Mouse (Mus musculus) liver, embryonic 11.5 days (tissue): ENCODE data around the gene Scarf2. TPM values are rescaled to one million over a fixed set of nuclear protein-coding genes. Genes with fewer than 3 reads are reported as not detected.

Experiments
- ATAC-seq: fragments of 200-750 bp; cut with Nextera tagmentation; replicated peaks from 2 replicates; pipeline ENCODE4 v1.8.0; 2017; ENCODE audit warnings: moderate number of reproducible peaks, mild to moderate bottlenecking, moderate TSS enrichment, moderate library complexity; ENCODE audit not compliant: low FRiP score
- DNase-seq: peaks from one replicate; pipeline ENCODE4 v3.0.0-alpha.2; 2017; ENCODE audit warnings: low spot score
- H3K27ac ChIP-seq: fragments of 300-500 bp; sonication (generic); 2 replicates; pipeline ENCODE4 v1.5.1; 2014; ENCODE audit warnings: mild to moderate bottlenecking, low read depth, low read length, control low read depth
- H3K27me3 ChIP-seq: fragments of 300-500 bp; sonication (generic); replicated peaks from 2 replicates; pipeline ENCODE4 v1.6.1; 2014; ENCODE audit warnings: low read length, mixed read lengths; ENCODE audit not compliant: control insufficient read depth, insufficient read depth
- H3K36me3 ChIP-seq: fragments of 300-500 bp; sonication (generic); 2 replicates; pipeline ENCODE4 v1.6.1; 2014; ENCODE audit warnings: mild to moderate bottlenecking, low read length, moderate library complexity, mixed read lengths; ENCODE audit not compliant: control insufficient read depth, insufficient read depth
- H3K4me1 ChIP-seq: fragments of 300-500 bp; sonication (generic); replicated peaks from 2 replicates; pipeline ENCODE4 v1.6.1; 2014; ENCODE audit warnings: low read length, mixed read lengths; ENCODE audit not compliant: control insufficient read depth, insufficient read depth
- H3K4me2 ChIP-seq: fragments of 300-500 bp; sonication (generic); 2 replicates; pipeline ENCODE4 v1.6.1; 2014; ENCODE audit warnings: mild to moderate bottlenecking, control low read depth, moderate library complexity
- H3K4me3 ChIP-seq: fragments of 300-500 bp; sonication (generic); 2 replicates; pipeline ENCODE4 v1.5.1; 2014; ENCODE audit warnings: low read depth, low read length, control low read depth
- H3K9ac ChIP-seq: fragments of 300-500 bp; sonication (generic); 2 replicates; pipeline ENCODE4 v1.6.1; 2014; ENCODE audit warnings: low read depth, low read length, control low read depth
- H3K9me3 ChIP-seq: fragments of 300-500 bp; sonication (generic); 2 replicates; pipeline ENCODE4 v1.6.1; 2016; ENCODE audit warnings: low read length, inconsistent platforms, mixed read lengths; ENCODE audit not compliant: control insufficient read depth
- WGBS: fragments of 180-500 bp; shearing (Covaris S2); extraction: QIAGEN DNeasy Blood & Tissue Kit; methylation state at CpG from one replicate; pipeline ENCODE4 v1.1.7; 2014; 5-methylcytosine and 5-hydroxymethylcytosine counted together
- polyA plus RNA-seq: library from polyadenylated mRNA; unstranded; fragments of >200 nt; fragmentation: Nextera tagmentation; extraction: Ambion mirVana; gene quantifications from 2 replicates; pipeline ENCODE4 v1.2.1, GENCODE M21; 2014

Gene Scarf2
- polyA plus RNA-seq, 1 experiment from 2014 or later, result 6.9 TPM

- H3K4me3 ChIP-seq, result peak overlapping the region; percentile 38
- H3K4me1 ChIP-seq, result peaks cover 46% of the 10 kb centered on the region
- H3K27me3 ChIP-seq, result peaks cover 100% of the 10 kb centered on the region
- 4% methylated on average over 83 of the region's 83 CpGs for WGBS
- no peaks in the 10 kb centered on the region for H3K36me3 ChIP-seq
- peak overlapping the region; percentile 59 for H3K4me2 ChIP-seq
- no peaks in the 10 kb centered on the region for H3K9me3 ChIP-seq
- no peak overlapping the region for H3K27ac ChIP-seq
- peak overlapping the region; percentile 12; the same call in 1 of the 2 replicates for H3K9ac ChIP-seq
- ATAC-seq (no peak), DNase-seq (peak; percentile 58)
Measured at GRCm38 (mm10) chr16:17802839-17803674, 6.0 kb downstream of the Scarf2 start.

- 13% methylated on average over 33 of the region's 33 CpGs for WGBS
- H3K4me3 ChIP-seq, result peak overlapping the region; percentile 38
- H3K36me3 ChIP-seq, result no peaks in the 10 kb centered on the region
- H3K9me3 ChIP-seq, result no peaks in the 10 kb centered on the region
- H3K4me2 ChIP-seq, result peak overlapping the region; percentile 66
- peaks cover 38% of the 10 kb centered on the region for H3K4me1 ChIP-seq
- H3K27ac ChIP-seq, result no peak overlapping the region
- peaks cover 99% of the 10 kb centered on the region for H3K27me3 ChIP-seq
- DNase-seq (no peak), ATAC-seq (no peak)
- no peak overlapping the region for H3K9ac ChIP-seq
Measured at GRCm38 (mm10) chr16:17803675-17804448, 6.8 kb downstream of the Scarf2 start.

DNA sequence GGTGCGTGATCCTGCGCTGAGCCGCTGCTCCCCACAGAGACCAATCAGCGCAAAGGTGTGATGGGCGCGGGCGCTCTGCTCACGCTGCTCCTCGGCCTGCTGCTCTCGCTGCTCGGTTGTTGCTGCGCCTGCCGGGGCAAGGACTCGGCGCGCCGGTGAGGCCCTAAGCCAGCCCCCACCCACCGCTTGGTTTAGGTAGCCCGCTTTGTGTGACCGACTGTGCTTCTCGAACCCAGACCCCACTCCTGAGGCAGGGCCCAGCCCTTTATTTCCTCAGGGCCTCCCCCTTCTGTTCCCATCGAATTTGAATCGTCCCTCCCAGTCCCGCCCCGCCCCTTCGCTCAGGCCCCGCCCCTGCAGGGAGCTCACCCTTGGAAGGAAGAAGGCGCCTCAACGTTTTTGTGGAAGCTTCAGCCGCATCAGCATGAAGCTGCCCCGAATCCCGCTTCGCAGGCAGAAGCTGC, 7.4 kb downstream of the Scarf2 start:
- ATAC-seq (0 out of 2 replicates have a peak, but pooled peaks have one; percentile 40), DNase-seq (peak; percentile 63)
- WGBS, result 2% methylated on average over 33 of the region's 33 CpGs
- peak overlapping the region; percentile 38 for H3K4me3 ChIP-seq
- no peak overlapping the region for H3K9ac ChIP-seq
- H3K36me3 ChIP-seq, result no peaks in the 10 kb centered on the region
- no peaks in the 10 kb centered on the region for H3K9me3 ChIP-seq
- peak overlapping the region; percentile 66 for H3K4me2 ChIP-seq
- H3K27me3 ChIP-seq, result peaks cover 99% of the 10 kb centered on the region
- H3K4me1 ChIP-seq, result peaks cover 36% of the 10 kb centered on the region
- H3K27ac ChIP-seq, result no peak overlapping the region

DNA sequence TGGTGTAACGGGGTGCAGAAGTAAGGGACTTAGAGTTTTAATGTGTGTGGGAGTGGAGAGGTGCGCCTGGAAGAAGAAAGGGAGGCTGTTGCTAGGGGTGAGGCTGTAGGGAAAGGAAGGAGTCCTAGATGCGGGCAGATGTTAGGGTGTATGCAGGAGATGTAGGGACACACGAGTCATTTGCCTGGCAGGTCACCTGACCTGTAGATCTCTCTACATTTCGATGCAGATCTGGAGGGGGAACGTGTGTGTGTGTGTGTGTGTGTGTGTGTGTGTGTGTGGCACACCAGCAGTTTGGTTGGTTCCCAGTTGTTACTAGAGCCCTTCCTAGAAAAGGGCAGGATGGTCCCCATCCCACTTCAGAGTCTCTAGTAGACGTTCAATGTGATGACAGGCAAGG, 7.9 kb downstream of the Scarf2 start:
- Histone ChIP-seq H3K4me2 (peak overlapping the region; percentile 66), H3K9me3 (no peaks in the 10 kb centered on the region), H3K9ac (no peak overlapping the region), H3K27me3 (peaks cover 99% of the 10 kb centered on the region), H3K27ac (no peak overlapping the region), H3K4me1 (peaks cover 36% of the 10 kb centered on the region), H3K4me3 (peak overlapping the region; percentile 38), H3K36me3 (no peaks in the 10 kb centered on the region)
- 17% methylated on average over 7 of the region's 7 CpGs for WGBS
- ATAC-seq (no peak), DNase-seq (no peak)

- ATAC-seq (no peak), DNase-seq (peak; percentile 66)
- H3K9ac ChIP-seq, result peak overlapping the region; percentile 67
- no peaks in the 10 kb centered on the region for H3K36me3 ChIP-seq
- peak overlapping the region; percentile 46 for H3K4me3 ChIP-seq
- H3K4me1 ChIP-seq, result peaks cover 36% of the 10 kb centered on the region
- H3K9me3 ChIP-seq, result no peaks in the 10 kb centered on the region
- H3K27me3 ChIP-seq, result peaks cover 92% of the 10 kb centered on the region
- peak overlapping the region; percentile 79 for H3K4me2 ChIP-seq
- WGBS, result 5% methylated on average over 49 of the region's 50 CpGs
- no peak overlapping the region for H3K27ac ChIP-seq
Measured at GRCm38 (mm10) chr16:17806581-17807191, 9.6 kb downstream of the Scarf2 start.

GRCm38 (mm10) chr16:17807192-17808009, 10.3 kb downstream of the Scarf2 start:
- 3% methylated on average over 73 of the region's 73 CpGs for WGBS
- Histone ChIP-seq H3K9me3 (no peaks in the 10 kb centered on the region), H3K27ac (no peak overlapping the region), H3K9ac (peak overlapping the region; percentile 67), H3K36me3 (no peaks in the 10 kb centered on the region), H3K4me1 (peaks cover 36% of the 10 kb centered on the region), H3K4me2 (peak overlapping the region; percentile 79), H3K4me3 (peak overlapping the region; percentile 46), H3K27me3 (peaks cover 85% of the 10 kb centered on the region)
- peak; percentile 85 for DNase-seq
- peak; percentile 81 for ATAC-seq

DNA sequence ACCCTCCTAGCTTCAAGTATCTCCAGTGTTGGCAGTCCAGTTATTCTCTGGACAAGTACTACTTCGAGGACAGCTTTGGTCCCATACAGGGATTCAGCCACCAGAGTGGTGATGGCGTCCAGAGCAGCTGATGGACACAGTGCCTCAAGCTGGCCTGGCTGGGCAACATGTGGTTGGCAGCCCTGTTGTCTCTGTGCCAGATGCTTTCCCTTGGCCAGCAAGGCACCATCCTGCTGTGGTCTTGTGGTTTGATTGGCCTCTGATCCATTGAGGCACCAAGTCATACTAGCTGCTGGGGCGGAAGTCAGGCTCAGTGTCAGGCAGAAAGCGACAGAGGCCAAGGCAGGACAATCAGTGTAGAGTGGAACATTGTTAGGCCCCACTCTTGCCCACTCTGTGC, 12.0 kb downstream of the Scarf2 start:
- no peak overlapping the region for H3K9ac ChIP-seq
- peaks cover 19% of the 10 kb centered on the region for H3K4me1 ChIP-seq
- H3K36me3 ChIP-seq, result no peaks in the 10 kb centered on the region
- ATAC-seq (no peak), DNase-seq (no peak)
- H3K27me3 ChIP-seq, result peaks cover 70% of the 10 kb centered on the region
- peak overlapping the region; percentile 49 for H3K27ac ChIP-seq
- H3K9me3 ChIP-seq, result no peaks in the 10 kb centered on the region
- WGBS, result 71% methylated on average over 4 of the region's 4 CpGs
- no peak overlapping the region for H3K4me3 ChIP-seq
- no peak overlapping the region for H3K4me2 ChIP-seq

GRCm38 (mm10) chr16:17809711-17810110, 12.6 kb downstream of the Scarf2 start:
- no peak overlapping the region for H3K4me3 ChIP-seq
- H3K4me1 ChIP-seq, result peaks cover 13% of the 10 kb centered on the region
- DNase-seq (no peak), ATAC-seq (no peak)
- peak overlapping the region; percentile 49 for H3K27ac ChIP-seq
- no peak overlapping the region for H3K4me2 ChIP-seq
- H3K27me3 ChIP-seq, result peaks cover 68% of the 10 kb centered on the region
- no peaks in the 10 kb centered on the region for H3K9me3 ChIP-seq
- H3K36me3 ChIP-seq, result no peaks in the 10 kb centered on the region
- WGBS, result 36% methylated on average over 7 of the region's 7 CpGs
- H3K9ac ChIP-seq, result no peak overlapping the region
